Mouse (Mus musculus): ENCODE measurements around the gene Zfp987. TPM values are rescaled to one million over a fixed set of nuclear protein-coding genes. Genes with fewer than 3 reads are reported as not detected.
"Not testable (repeated sequence)": the region's sequence is repeated elsewhere in the genome, so short reads cannot be mapped to it uniquely, and the experiment has no call there.

The Zfp987 gene
- 0.06 and 0.10 TPM in 2 replicates for polyA plus RNA-seq (2015; fragmentation: Nextera tagmentation; extraction: Ambion mirVana)

GRCm38 (mm10) chr4:146096998-146097397 lies at the start of gene Zfp987:
Gene Zfp987, plus strand, starts transcription at chr4:146097298.
- H3K4me1 ChIP-seq; H3K4me2 ChIP-seq; ATAC-seq (ENCODE audit: borderline replicate concordance, extremely low read depth, low FRiP score, low TSS enrichment); H3K27ac ChIP-seq; H3K9me3 ChIP-seq; H3K9ac ChIP-seq; H3K27me3 ChIP-seq; H3K36me3 ChIP-seq; H3K4me3 ChIP-seq: not testable (repeated sequence)
- WGBS, result 62% methylated on average over 3 of the region's 3 CpGs

- not testable (repeated sequence) for H3K4me1 ChIP-seq; H3K27me3 ChIP-seq; ATAC-seq (ENCODE audit: borderline replicate concordance, extremely low read depth, low FRiP score, low TSS enrichment); H3K9ac ChIP-seq; H3K27ac ChIP-seq; H3K4me2 ChIP-seq; H3K36me3 ChIP-seq; H3K4me3 ChIP-seq
- WGBS, result 67% methylated on average over 1 of the region's 1 CpGs
- peaks cover 17% of the 10 kb centered on the region for H3K9me3 ChIP-seq
Observed at GRCm38 (mm10) chr4:146052536-146052935, 44.6 kb upstream of the Zfp987 start.

GRCm38 (mm10) chr4:146053445-146053844 lies 43.7 kb upstream of the Zfp987 start:
- H3K27me3 ChIP-seq; H3K36me3 ChIP-seq; H3K4me2 ChIP-seq; H3K27ac ChIP-seq; ATAC-seq (ENCODE audit: borderline replicate concordance, extremely low read depth, low FRiP score, low TSS enrichment); H3K9ac ChIP-seq; H3K4me1 ChIP-seq; H3K4me3 ChIP-seq: not testable (repeated sequence)
- 76% methylated on average over 2 of the region's 2 CpGs for WGBS
- H3K9me3 ChIP-seq, result peaks cover 20% of the 10 kb centered on the region

- ATAC-seq (ENCODE audit: borderline replicate concordance, extremely low read depth, low FRiP score, low TSS enrichment), result no peak
- Histone ChIP-seq H3K36me3 (no peaks in the 10 kb centered on the region), H3K9me3 (peaks cover 28% of the 10 kb centered on the region), H3K27ac (no peak overlapping the region), H3K4me2 (no peak overlapping the region), H3K4me1 (no peaks in the 10 kb centered on the region), H3K9ac (no peak overlapping the region), H3K4me3 (no peak overlapping the region), H3K27me3 (no peaks in the 10 kb centered on the region)
- 57% methylated on average over 2 of the region's 2 CpGs for WGBS
Observed at GRCm38 (mm10) chr4:146055335-146055734, 41.8 kb upstream of the Zfp987 start.

GRCm38 (mm10) chr4:146058646-146059045 lies 38.5 kb upstream of the Zfp987 start:
- 90% methylated on average over 12 of the region's 12 CpGs for WGBS
- H3K4me1 ChIP-seq; H3K36me3 ChIP-seq; ATAC-seq (ENCODE audit: borderline replicate concordance, extremely low read depth, low FRiP score, low TSS enrichment); H3K4me3 ChIP-seq; H3K9ac ChIP-seq; H3K4me2 ChIP-seq; H3K27ac ChIP-seq; H3K27me3 ChIP-seq: not testable (repeated sequence)
- H3K9me3 ChIP-seq, result peaks cover 21% of the 10 kb centered on the region; the same call in 1 of the 2 replicates

- not testable (repeated sequence) for H3K27ac ChIP-seq; H3K4me1 ChIP-seq; H3K27me3 ChIP-seq; H3K36me3 ChIP-seq; ATAC-seq (ENCODE audit: borderline replicate concordance, extremely low read depth, low FRiP score, low TSS enrichment); H3K4me2 ChIP-seq; H3K9ac ChIP-seq; H3K4me3 ChIP-seq
- H3K9me3 ChIP-seq, result peaks cover 24% of the 10 kb centered on the region; the same call in 1 of the 2 replicates
- 85% methylated on average over 4 of the region's 4 CpGs for WGBS
Observed at GRCm38 (mm10) chr4:146059078-146059477, 38.0 kb upstream of the Zfp987 start.

GRCm38 (mm10) chr4:146059974-146060693 lies 37.0 kb upstream of the Zfp987 start:
- not testable (repeated sequence) for H3K4me3 ChIP-seq; H3K9ac ChIP-seq; H3K27ac ChIP-seq; ATAC-seq (ENCODE audit: borderline replicate concordance, extremely low read depth, low FRiP score, low TSS enrichment); H3K4me2 ChIP-seq; H3K27me3 ChIP-seq; H3K4me1 ChIP-seq; H3K36me3 ChIP-seq
- 92% methylated on average over 25 of the region's 26 CpGs for WGBS
- peaks cover 26% of the 10 kb centered on the region; the same call in 1 of the 2 replicates for H3K9me3 ChIP-seq

- H3K36me3 ChIP-seq; H3K4me2 ChIP-seq; H3K4me1 ChIP-seq; ATAC-seq (ENCODE audit: borderline replicate concordance, extremely low read depth, low FRiP score, low TSS enrichment); H3K9ac ChIP-seq; H3K27ac ChIP-seq; H3K27me3 ChIP-seq; H3K4me3 ChIP-seq: not testable (repeated sequence)
- H3K9me3 ChIP-seq, result peaks cover 24% of the 10 kb centered on the region; the same call in 1 of the 2 replicates
- WGBS, result 87% methylated on average over 11 of the region's 11 CpGs
Observed at GRCm38 (mm10) chr4:146061082-146061481, 36.0 kb upstream of the Zfp987 start.

GRCm38 (mm10) chr4:146062021-146062420 lies 35.1 kb upstream of the Zfp987 start:
- 93% methylated on average over 12 of the region's 12 CpGs for WGBS
- ATAC-seq (ENCODE audit: borderline replicate concordance, extremely low read depth, low FRiP score, low TSS enrichment); H3K27me3 ChIP-seq; H3K27ac ChIP-seq; H3K4me3 ChIP-seq; H3K9ac ChIP-seq; H3K4me1 ChIP-seq; H3K4me2 ChIP-seq; H3K36me3 ChIP-seq: not testable (repeated sequence)
- H3K9me3 ChIP-seq, result peaks cover 20% of the 10 kb centered on the region; the same call in 1 of the 2 replicates

GRCm38 (mm10) chr4:146063001-146063400 lies 34.1 kb upstream of the Zfp987 start:
- not testable (repeated sequence) for H3K36me3 ChIP-seq; H3K27me3 ChIP-seq; H3K4me2 ChIP-seq; H3K4me1 ChIP-seq; H3K27ac ChIP-seq; H3K9ac ChIP-seq; ATAC-seq (ENCODE audit: borderline replicate concordance, extremely low read depth, low FRiP score, low TSS enrichment); H3K4me3 ChIP-seq
- peaks cover 20% of the 10 kb centered on the region; the same call in 1 of the 2 replicates for H3K9me3 ChIP-seq
- WGBS, result 75% methylated on average over 6 of the region's 6 CpGs

GRCm38 (mm10) chr4:146063621-146064020 lies 33.5 kb upstream of the Zfp987 start:
- not testable (repeated sequence) for H3K4me1 ChIP-seq; H3K36me3 ChIP-seq; ATAC-seq (ENCODE audit: borderline replicate concordance, extremely low read depth, low FRiP score, low TSS enrichment); H3K4me2 ChIP-seq; H3K4me3 ChIP-seq; H3K9ac ChIP-seq; H3K27me3 ChIP-seq; H3K27ac ChIP-seq
- H3K9me3 ChIP-seq, result peaks cover 20% of the 10 kb centered on the region; the same call in 1 of the 2 replicates
- WGBS, result 86% methylated on average over 15 of the region's 15 CpGs

GRCm38 (mm10) chr4:146064807-146065206 lies 32.3 kb upstream of the Zfp987 start:
- H3K4me1 ChIP-seq; H3K27ac ChIP-seq; H3K27me3 ChIP-seq; H3K4me2 ChIP-seq; ATAC-seq (ENCODE audit: borderline replicate concordance, extremely low read depth, low FRiP score, low TSS enrichment); H3K36me3 ChIP-seq; H3K9ac ChIP-seq; H3K4me3 ChIP-seq: not testable (repeated sequence)
- 68% methylated on average over 5 of the region's 5 CpGs for WGBS
- H3K9me3 ChIP-seq, result peaks cover 16% of the 10 kb centered on the region; the same call in 1 of the 2 replicates

Measured in lung, embryonic 15.5 days (tissue).